Mouse (Mus musculus): ENCODE results near the gene Heatr5a. TPM values are rescaled to one million over a fixed set of nuclear protein-coding genes. Genes with fewer than 3 reads are reported as not detected.

The Heatr5a gene
- polyA plus RNA-seq, 1 experiment from 2014 or later: 7.9 TPM

GRCm38 (mm10) chr12:51985163-51985748, 14.1 kb upstream of the Heatr5a start:
- Histone ChIP-seq H3K4me2 (ENCODE audit: low read depth, low read length) (no peak overlapping the region), H3K27me3 (ENCODE audit: control insufficient read depth, insufficient read depth, low read length) (no peaks in the 10 kb centered on the region), H3K36me3 (ENCODE audit: control insufficient read depth, insufficient read depth) (0 out of 2 replicates have a peak, but pooled peaks cover 3% of the 10 kb centered on the region), H3K27ac (ENCODE audit: low read length) (no peak overlapping the region), H3K4me1 (ENCODE audit: control insufficient read depth, insufficient read depth, low read length) (no peaks in the 10 kb centered on the region), H3K9ac (ENCODE audit: low read length) (no peak overlapping the region), H3K9me3 (replicated peaks; ENCODE audit: control insufficient read depth, low read length) (no peaks in the 10 kb centered on the region), H3K4me3 (ENCODE audit: low read length) (no peak overlapping the region)
- 81% methylated on average over 3 of the region's 3 CpGs for WGBS
- ATAC-seq (replicated peaks; ENCODE audit: extremely low read depth, insufficient read depth, low FRiP score): no peak

GRCm38 (mm10) chr12:51983625-51984024, 12.5 kb upstream of the Heatr5a start:
- no peak for ATAC-seq (replicated peaks; ENCODE audit: extremely low read depth, insufficient read depth, low FRiP score)
- H3K27ac ChIP-seq (ENCODE audit: low read length): no peak overlapping the region
- no peak overlapping the region for H3K4me2 ChIP-seq (ENCODE audit: low read depth, low read length)
- no peaks in the 10 kb centered on the region for H3K4me1 ChIP-seq (ENCODE audit: control insufficient read depth, insufficient read depth, low read length)
- H3K9me3 ChIP-seq (replicated peaks; ENCODE audit: control insufficient read depth, low read length): no peaks in the 10 kb centered on the region
- 95% methylated on average over 1 of the region's 1 CpGs for WGBS
- no peaks in the 10 kb centered on the region for H3K27me3 ChIP-seq (ENCODE audit: control insufficient read depth, insufficient read depth, low read length)
- no peak overlapping the region for H3K4me3 ChIP-seq (ENCODE audit: low read length)
- no peak overlapping the region for H3K9ac ChIP-seq (ENCODE audit: low read length)
- 0 out of 2 replicates have a peak, but pooled peaks cover 3% of the 10 kb centered on the region for H3K36me3 ChIP-seq (ENCODE audit: control insufficient read depth, insufficient read depth)

GRCm38 (mm10) chr12:51976531-51976930, 5.4 kb upstream of the Heatr5a start:
- Histone ChIP-seq H3K9ac (ENCODE audit: low read length) (no peak overlapping the region), H3K36me3 (ENCODE audit: control insufficient read depth, insufficient read depth) (no peaks in the 10 kb centered on the region), H3K4me2 (ENCODE audit: low read depth, low read length) (no peak overlapping the region), H3K4me3 (ENCODE audit: low read length) (no peak overlapping the region), H3K27ac (ENCODE audit: low read length) (no peak overlapping the region), H3K27me3 (ENCODE audit: control insufficient read depth, insufficient read depth, low read length) (no peaks in the 10 kb centered on the region), H3K4me1 (ENCODE audit: control insufficient read depth, insufficient read depth, low read length) (no peaks in the 10 kb centered on the region), H3K9me3 (replicated peaks; ENCODE audit: control insufficient read depth, low read length) (no peaks in the 10 kb centered on the region)
- WGBS: 62% methylated on average over 9 of the region's 9 CpGs
- ATAC-seq (replicated peaks; ENCODE audit: extremely low read depth, insufficient read depth, low FRiP score): no peak

- H3K27me3 ChIP-seq (ENCODE audit: control insufficient read depth, insufficient read depth, low read length): no peaks in the 10 kb centered on the region
- H3K27ac ChIP-seq (ENCODE audit: low read length): no peak overlapping the region
- 100% methylated on average over 1 of the region's 1 CpGs for whole genome bisulfite sequencing
- peaks cover 8% of the 10 kb centered on the region for H3K4me1 ChIP-seq (ENCODE audit: control insufficient read depth, insufficient read depth, low read length)
- ATAC-seq (replicated peaks; ENCODE audit: extremely low read depth, insufficient read depth, low FRiP score): no peak
- H3K9me3 ChIP-seq (replicated peaks; ENCODE audit: control insufficient read depth, low read length): no peaks in the 10 kb centered on the region
- no peak overlapping the region for H3K4me3 ChIP-seq (ENCODE audit: low read length)
- H3K4me2 ChIP-seq (ENCODE audit: low read depth, low read length): no peak overlapping the region
- H3K9ac ChIP-seq (ENCODE audit: low read length): no peak overlapping the region
- H3K36me3 ChIP-seq (ENCODE audit: control insufficient read depth, insufficient read depth): no peaks in the 10 kb centered on the region
These were observed 3.3 kb upstream of the Heatr5a start for GRCm38 (mm10) chr12:51974381-51974780.

GRCm38 (mm10) chr12:51972269-51973065, 1.3 kb upstream of the Heatr5a start:
- H3K4me3 ChIP-seq (ENCODE audit: low read length): no peak overlapping the region
- H3K4me1 ChIP-seq (ENCODE audit: control insufficient read depth, insufficient read depth, low read length): peaks cover 17% of the 10 kb centered on the region
- H3K36me3 ChIP-seq (ENCODE audit: control insufficient read depth, insufficient read depth): no peaks in the 10 kb centered on the region
- WGBS: 87% methylated on average over 5 of the region's 5 CpGs
- no peaks in the 10 kb centered on the region for H3K9me3 ChIP-seq (replicated peaks; ENCODE audit: control insufficient read depth, low read length)
- no peak overlapping the region for H3K27ac ChIP-seq (ENCODE audit: low read length)
- H3K9ac ChIP-seq (ENCODE audit: low read length): no peak overlapping the region
- ATAC-seq (replicated peaks; ENCODE audit: extremely low read depth, insufficient read depth, low FRiP score): no peak
- no peak overlapping the region for H3K4me2 ChIP-seq (ENCODE audit: low read depth, low read length)
- H3K27me3 ChIP-seq (ENCODE audit: control insufficient read depth, insufficient read depth, low read length): no peaks in the 10 kb centered on the region

- Histone ChIP-seq H3K36me3 (ENCODE audit: control insufficient read depth, insufficient read depth) (peaks cover 2% of the 10 kb centered on the region; the same call in 1 of the 2 replicates), H3K4me3 (ENCODE audit: low read length) (peak overlapping the region; percentile 78), H3K9ac (ENCODE audit: low read length) (peak overlapping the region; percentile 91), H3K27ac (ENCODE audit: low read length) (peak overlapping the region; percentile 88), H3K9me3 (replicated peaks; ENCODE audit: control insufficient read depth, low read length) (no peaks in the 10 kb centered on the region), H3K27me3 (ENCODE audit: control insufficient read depth, insufficient read depth, low read length) (no peaks in the 10 kb centered on the region), H3K4me1 (ENCODE audit: control insufficient read depth, insufficient read depth, low read length) (peaks cover 17% of the 10 kb centered on the region), H3K4me2 (ENCODE audit: low read depth, low read length) (peak overlapping the region; percentile 81)
- under 1% methylated on average over 35 of the region's 35 CpGs for WGBS
- ATAC-seq (replicated peaks; ENCODE audit: extremely low read depth, insufficient read depth, low FRiP score): peak; percentile 49; the same call in 1 of the 2 replicates
These were observed 610 bp downstream of the Heatr5a start for GRCm38 (mm10) chr12:51970352-51971069.

- H3K4me2 ChIP-seq (ENCODE audit: low read depth, low read length): peak overlapping the region; percentile 81
- no peaks in the 10 kb centered on the region for H3K9me3 ChIP-seq (replicated peaks; ENCODE audit: control insufficient read depth, low read length)
- H3K27me3 ChIP-seq (ENCODE audit: control insufficient read depth, insufficient read depth, low read length): no peaks in the 10 kb centered on the region
- peaks cover 2% of the 10 kb centered on the region; the same call in 1 of the 2 replicates for H3K36me3 ChIP-seq (ENCODE audit: control insufficient read depth, insufficient read depth)
- no peak overlapping the region for H3K27ac ChIP-seq (ENCODE audit: low read length)
- ATAC-seq (replicated peaks; ENCODE audit: extremely low read depth, insufficient read depth, low FRiP score): no peak
- WGBS: 8% methylated on average over 7 of the region's 7 CpGs
- H3K4me1 ChIP-seq (ENCODE audit: control insufficient read depth, insufficient read depth, low read length): peaks cover 17% of the 10 kb centered on the region
- peak overlapping the region; percentile 91 for H3K9ac ChIP-seq (ENCODE audit: low read length)
- H3K4me3 ChIP-seq (ENCODE audit: low read length): peak overlapping the region; percentile 78
These were observed 1.2 kb downstream of the Heatr5a start for GRCm38 (mm10) chr12:51969876-51970275.

GRCm38 (mm10) chr12:51969092-51969491, 2.0 kb downstream of the Heatr5a start:
- Histone ChIP-seq H3K4me2 (ENCODE audit: low read depth, low read length) (no peak overlapping the region), H3K4me1 (ENCODE audit: control insufficient read depth, insufficient read depth, low read length) (peaks cover 17% of the 10 kb centered on the region), H3K36me3 (ENCODE audit: control insufficient read depth, insufficient read depth) (peaks cover 2% of the 10 kb centered on the region; the same call in 1 of the 2 replicates), H3K4me3 (ENCODE audit: low read length) (no peak overlapping the region), H3K27ac (ENCODE audit: low read length) (no peak overlapping the region), H3K9me3 (replicated peaks; ENCODE audit: control insufficient read depth, low read length) (no peaks in the 10 kb centered on the region), H3K27me3 (ENCODE audit: control insufficient read depth, insufficient read depth, low read length) (no peaks in the 10 kb centered on the region), H3K9ac (ENCODE audit: low read length) (no peak overlapping the region; the same call in 1 of the 2 replicates)
- no peak for ATAC-seq (replicated peaks; ENCODE audit: extremely low read depth, insufficient read depth, low FRiP score)
- WGBS: 78% methylated on average over 2 of the region's 2 CpGs

All from heart, embryonic 16.5 days (tissue).